Mouse (Mus musculus) T-cell, adult 2 months (primary cell): ENCODE measurements around the gene Dhx16.
A peak's percentile ranks its signal among the peaks of the same experiment; 100 is the strongest.
"Not testable (repeated sequence)": the region's sequence is repeated elsewhere in the genome, so short reads cannot be mapped to it uniquely, and the experiment has no call there.

Experiments
- DNase-seq: peaks from one replicate; pipeline ENCODE4 v3.0.0; 2022; ENCODE audit warnings: low spot score

Gene Dhx16

GRCm38 (mm10) chr17:35920384-35920783, 40.8 kb downstream of the Dhx16 start:
- no peak for DNase-seq

GRCm38 (mm10) chr17:35920862-35921562, 41.4 kb downstream of the Dhx16 start:
- peak; percentile 23 for DNase-seq

- DNase-seq = no peak
Observed at GRCm38 (mm10) chr17:35921710-35922109, 42.1 kb downstream of the Dhx16 start.

- no peak for DNase-seq
Observed at GRCm38 (mm10) chr17:35922566-35922965, 42.9 kb downstream of the Dhx16 start.

- no peak for DNase-seq
Observed at GRCm38 (mm10) chr17:35923281-35923680, 43.7 kb downstream of the Dhx16 start.

- DNase-seq = no peak
Observed at GRCm38 (mm10) chr17:35927471-35927870, 47.9 kb downstream of the Dhx16 start.

GRCm38 (mm10) chr17:35929534-35929933, 49.9 kb downstream of the Dhx16 start:
- no peak for DNase-seq

GRCm38 (mm10) chr17:35930627-35931026, 51.0 kb downstream of the Dhx16 start:
- DNase-seq = no peak

- no peak for DNase-seq
Observed at GRCm38 (mm10) chr17:35932608-35933007, 53.0 kb downstream of the Dhx16 start.

- not testable (repeated sequence) for DNase-seq
Observed at GRCm38 (mm10) chr17:35935763-35936162, 56.1 kb downstream of the Dhx16 start.

GRCm38 (mm10) chr17:35937700-35938348, 58.2 kb downstream of the Dhx16 start:
- peak; percentile 62 for DNase-seq

GRCm38 (mm10) chr17:35939108-35939507, 59.5 kb downstream of the Dhx16 start:
- DNase-seq = no peak

GRCm38 (mm10) chr17:35939941-35940340, 60.3 kb downstream of the Dhx16 start:
- no peak for DNase-seq
